ENCODE assay signal across 24 mouse cellular contexts in genomic region chr12:114059615-114060014, GRCm38 (mm10).
DNase-seq lines count a peak whose midpoint lies in the region; ATAC-seq and TF ChIP-seq lines count a peak whose summit lies in the region.
"Had no signal": no experiment of that assay in that cellular context is flagged by ENCODE, and none has a peak within 500 bp of the region (broad histone marks: within the 10 kb centered on the region; RNA-seq: fewer than 3 reads in every experiment).

No protein-coding gene starts in this region.

- TF ChIP-seq CTCF in thymus, adult 2 months (IDR thresholded peaks at IDR 0.05; ENCODE audit: borderline replicate concordance, control insufficient read depth, extremely low read depth, insufficient read depth, low read length, poor library complexity): no peak

- no peak for TF ChIP-seq POLR2A in thymus, adult 2 months (IDR thresholded peaks at IDR 0.05; ENCODE audit: control insufficient read depth, extremely low read depth, insufficient read depth, low read length, poor library complexity)

- no peak overlapping the region for H3K4me3 ChIP-seq in thymus, adult 2 months (ENCODE audit: control insufficient read depth, insufficient read depth, low read length)
- no peak overlapping the region for H3K4me3 ChIP-seq in hindbrain, embryonic 13.5 days
- H3K4me3 ChIP-seq: forebrain, embryonic 15.5 days; hindbrain, embryonic 10.5 days; limb, embryonic 15.5 days; lung, embryonic 15.5 days; midbrain, embryonic 12.5 days; neural tube, embryonic 13.5 days had no signal

- no peak overlapping the region for H3K9ac ChIP-seq in hindbrain, embryonic 13.5 days
- H3K9ac ChIP-seq: forebrain, embryonic 15.5 days; limb, embryonic 15.5 days; liver, embryonic 14.5 days; lung, embryonic 15.5 days; midbrain, embryonic 12.5 days; neural tube, embryonic 13.5 days had no signal

- no peak overlapping the region for H3K27ac ChIP-seq in thymus, adult 2 months (ENCODE audit: control insufficient read depth, insufficient read depth, low read length)
- H3K27ac ChIP-seq in hindbrain, embryonic 13.5 days: no peak overlapping the region
- H3K27ac ChIP-seq: forebrain, embryonic 15.5 days; hindbrain, embryonic 10.5 days; kidney, postnatal 0 days; limb, embryonic 15.5 days; liver, embryonic 14.5 days; lung, embryonic 15.5 days; midbrain, embryonic 12.5 days; neural tube, embryonic 13.5 days; stomach, postnatal 0 days had no signal

- 21% methylated on average over 3 of the region's 3 CpGs for WGBS in thymus, adult 2 months
- 69% methylated on average over 3 of the region's 3 CpGs for WGBS in hindbrain, embryonic 13.5 days

- peak; percentile 13 to 38 for DNase-seq in spleen, postnatal 36 days (ENCODE audit: low spot score in 2 of 2)
- no peak for DNase-seq in spleen, postnatal 4 days (ENCODE audit: low spot score in 2 of 2)
- DNase-seq in thymus, adult 2 months: peak; percentile 64
- DNase-seq in thymus, postnatal 4 days: peak; percentile 44
- no peak for DNase-seq in ovary, adult 18-20 months (ENCODE audit: low spot score)
- DNase-seq: cerebellum, adult 11-12 months; cerebellum, postnatal 36 days; gastrocnemius, postnatal 10 days; heart, adult 11 months; kidney, adult 2 months; left cerebral cortex, postnatal 4 days had no signal

- 0 out of 4 replicates have a peak, but pooled peaks have one; percentile 10 to 17 for ATAC-seq in hematopoietic stem cell, adult 5-6 weeks (replicated peaks in 1 of 2; ENCODE audit: insufficient read depth in 1 of 2, low FRiP score in 2 of 2, low TSS enrichment in 1 of 2, low read depth in 1 of 2, poor library complexity in 2 of 2, severe bottlenecking in 2 of 2)
- ATAC-seq in hindbrain, embryonic 13.5 days (ENCODE audit: low FRiP score): no peak
- ATAC-seq in erythroid progenitor cell, adult 5-6 weeks (replicated peaks; ENCODE audit: low FRiP score, poor library complexity, severe bottlenecking): no peak
- ATAC-seq: forebrain, embryonic 15.5 days had no signal

- H3K4me1 ChIP-seq in thymus, adult 2 months (replicated peaks; ENCODE audit: control insufficient read depth, insufficient read depth, low read length): peaks cover 4% of the 10 kb centered on the region
- H3K4me1 ChIP-seq in hindbrain, embryonic 13.5 days (replicated peaks): no peaks in the 10 kb centered on the region
- H3K4me1 ChIP-seq: forebrain, embryonic 15.5 days; hindbrain, embryonic 10.5 days; limb, embryonic 15.5 days; lung, embryonic 15.5 days; midbrain, embryonic 12.5 days; neural tube, embryonic 13.5 days had no signal

- no peaks in the 10 kb centered on the region for H3K36me3 ChIP-seq in thymus, adult 2 months (ENCODE audit: control insufficient read depth, insufficient read depth, low read length)
- no peaks in the 10 kb centered on the region for H3K36me3 ChIP-seq in hindbrain, embryonic 13.5 days
- H3K36me3 ChIP-seq: forebrain, embryonic 15.5 days; hindbrain, embryonic 10.5 days; limb, embryonic 15.5 days; lung, embryonic 15.5 days; midbrain, embryonic 12.5 days; neural tube, embryonic 13.5 days had no signal

- H3K4me2 ChIP-seq in hindbrain, embryonic 13.5 days: no peak overlapping the region
- H3K4me2 ChIP-seq: forebrain, embryonic 15.5 days; heart, embryonic 11.5 days; limb, embryonic 15.5 days; lung, embryonic 15.5 days; midbrain, embryonic 12.5 days; neural tube, embryonic 13.5 days had no signal

- H3K9me3 ChIP-seq in hindbrain, embryonic 13.5 days: peaks cover 3% of the 10 kb centered on the region; the same call in 1 of the 2 replicates
- H3K9me3 ChIP-seq: hindbrain, embryonic 10.5 days; lung, embryonic 15.5 days; neural tube, embryonic 13.5 days had no signal

- no peaks in the 10 kb centered on the region for H3K27me3 ChIP-seq in thymus, adult 2 months (ENCODE audit: control insufficient read depth, insufficient read depth, low read length)
- no peaks in the 10 kb centered on the region for H3K27me3 ChIP-seq in hindbrain, embryonic 13.5 days
- H3K27me3 ChIP-seq: forebrain, embryonic 15.5 days; limb, embryonic 15.5 days; lung, embryonic 15.5 days; midbrain, embryonic 12.5 days; neural tube, embryonic 13.5 days had no signal

Comparison
In these comparisons a context has a peak if more than half of its experiments do, and no peak if none do; other contexts are left out.
1. DNase-seq: peak in spleen, postnatal 36 days (2 of 2), thymus, adult 2 months (single experiment) and thymus, postnatal 4 days (single experiment); none in spleen, postnatal 4 days (0 of 2) and ovary, adult 18-20 months (single experiment).
2. ATAC-seq: peak in hematopoietic stem cell, adult 5-6 weeks (2 of 2); none in hindbrain, embryonic 13.5 days (single experiment) and erythroid progenitor cell, adult 5-6 weeks (single experiment).